Mouse (Mus musculus) gonadal fat pad, adult 2 months (tissue): Measurements from ENCODE around the gene Smg7. TPM values are rescaled to one million over a fixed set of nuclear protein-coding genes. Genes with fewer than 3 reads are reported as not detected.

ENCODE experiments used
- DNase-seq: peaks from one replicate; pipeline ENCODE4 v3.0.0-alpha.2; 2012; ENCODE audit warnings: low read depth
- polyA plus RNA-seq: library from polyadenylated mRNA; depleted of rRNA; stranded (reverse); fragments of >200 nt; gene quantifications from 2 replicates; pipeline ENCODE4 v1.2.3, GENCODE M21; 2012

The Smg7 gene
- polyA plus RNA-seq, 1 experiment = 39.9 TPM

GRCm38 (mm10) chr1:152840343-152840742 lies 62.1 kb downstream of the Smg7 start:
- DNase-seq = no peak

GRCm38 (mm10) chr1:152838841-152839240 lies 63.6 kb downstream of the Smg7 start:
- DNase-seq = no peak

GRCm38 (mm10) chr1:152838026-152838702 lies 64.3 kb downstream of the Smg7 start:
- DNase-seq = no peak

GRCm38 (mm10) chr1:152835061-152835460 lies 67.4 kb downstream of the Smg7 start:
- no peak for DNase-seq

GRCm38 (mm10) chr1:152832316-152832715 lies 70.1 kb downstream of the Smg7 start:
- DNase-seq = no peak

- DNase-seq = no peak
Measured at GRCm38 (mm10) chr1:152831619-152832018, 70.8 kb downstream of the Smg7 start.

GRCm38 (mm10) chr1:152831003-152831402 lies 71.4 kb downstream of the Smg7 start:
- DNase-seq = no peak

- DNase-seq = no peak
Measured at GRCm38 (mm10) chr1:152830054-152830453, 72.4 kb downstream of the Smg7 start.

- DNase-seq = no peak
Measured at GRCm38 (mm10) chr1:152828637-152829355, 73.7 kb downstream of the Smg7 start.

GRCm38 (mm10) chr1:152828168-152828567 lies 74.3 kb downstream of the Smg7 start:
- no peak for DNase-seq

- no peak for DNase-seq
Measured at GRCm38 (mm10) chr1:152826446-152826845, 76.0 kb downstream of the Smg7 start.

- no peak for DNase-seq
Measured at GRCm38 (mm10) chr1:152824206-152824605, 78.2 kb downstream of the Smg7 start.

GRCm38 (mm10) chr1:152821746-152822145 lies 80.7 kb downstream of the Smg7 start:
- DNase-seq = no peak

GRCm38 (mm10) chr1:152820911-152821695 lies 81.3 kb downstream of the Smg7 start:
- no peak for DNase-seq

GRCm38 (mm10) chr1:152819558-152819957 lies 82.9 kb downstream of the Smg7 start:
- no peak for DNase-seq

GRCm38 (mm10) chr1:152817794-152818193 lies 84.7 kb downstream of the Smg7 start:
- DNase-seq = no peak

- no peak for DNase-seq
Measured at GRCm38 (mm10) chr1:152817027-152817769, 85.2 kb downstream of the Smg7 start.

GRCm38 (mm10) chr1:152815265-152815701 lies 87.2 kb downstream of the Smg7 start:
- DNase-seq = no peak

GRCm38 (mm10) chr1:152810533-152811439 lies 91.7 kb downstream of the Smg7 start:
- no peak for DNase-seq

GRCm38 (mm10) chr1:152809541-152810252 lies 92.7 kb downstream of the Smg7 start:
- DNase-seq = no peak
